Mouse (Mus musculus) lung, postnatal 36 days (tissue): ENCODE results near the gene Cmtm4.
"Not testable (repeated sequence)": the region's sequence is repeated elsewhere in the genome, so short reads cannot be mapped to it uniquely, and the experiment has no call there.

Experiments used
- DNase-seq: peaks from one replicate; pipeline ENCODE4 v3.0.0; 2022; ENCODE audit warnings: mixed read lengths

The Cmtm4 gene

DNA sequence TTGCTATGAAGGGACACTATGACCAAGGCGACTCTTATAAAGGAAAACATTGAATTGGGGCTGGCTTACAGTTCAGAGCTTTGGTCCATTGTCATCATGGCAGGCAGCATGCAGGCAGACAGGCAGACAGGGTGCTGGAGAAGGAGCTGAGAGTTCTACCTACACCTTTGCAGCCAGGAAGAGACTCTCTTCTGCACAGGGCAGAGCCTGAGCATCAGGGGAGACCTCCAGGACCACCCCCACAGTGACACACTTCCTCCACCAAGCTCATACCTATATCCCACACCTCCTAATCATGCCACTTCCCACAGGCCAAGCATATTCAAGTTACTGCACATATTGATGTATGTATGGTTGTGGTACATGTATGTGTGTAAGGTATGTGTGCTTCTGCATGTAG lies 58.8 kb downstream of the Cmtm4 start:
- no peak for DNase-seq

DNA sequence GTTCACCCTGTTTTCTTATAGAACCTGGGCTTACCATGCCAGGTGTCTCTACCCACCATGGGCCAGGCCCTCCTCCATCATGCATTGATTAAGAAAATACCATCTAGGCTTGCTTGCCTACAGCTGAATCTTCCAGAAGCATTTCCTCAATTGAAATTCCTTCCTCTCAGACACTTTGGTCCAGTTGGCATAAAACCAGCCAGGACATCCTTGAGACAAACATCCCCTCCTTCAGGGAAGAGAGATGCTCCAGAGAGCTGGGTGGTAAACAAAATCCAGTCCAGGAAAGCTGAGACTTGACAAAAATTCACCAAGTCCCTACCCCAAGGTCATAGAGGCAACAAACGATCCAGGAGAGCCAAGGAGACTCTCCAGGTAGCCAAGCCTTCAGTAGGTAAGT lies 61.4 kb downstream of the Cmtm4 start:
- peak; percentile 71 for DNase-seq

DNA sequence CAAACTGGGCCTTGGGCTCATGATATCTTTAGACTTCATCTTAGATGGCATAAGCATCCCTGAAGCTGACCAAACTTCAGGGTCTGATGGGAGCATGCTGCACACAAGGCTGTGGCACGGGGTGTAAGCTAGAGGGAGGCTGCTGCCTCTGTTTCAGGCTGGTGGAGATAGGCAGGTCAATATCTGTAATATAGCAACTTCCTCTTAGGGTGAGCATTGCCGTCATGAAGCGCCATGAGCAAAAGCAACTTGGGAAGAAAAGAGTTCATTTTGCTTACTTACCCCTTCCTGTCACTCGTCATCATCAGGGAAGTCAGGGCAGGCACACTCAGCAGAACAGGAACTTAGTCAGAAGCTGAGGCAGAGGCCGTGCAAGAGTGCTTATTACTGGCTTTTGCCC lies 61.8 kb downstream of the Cmtm4 start:
- DNase-seq: peak; percentile 49

DNA sequence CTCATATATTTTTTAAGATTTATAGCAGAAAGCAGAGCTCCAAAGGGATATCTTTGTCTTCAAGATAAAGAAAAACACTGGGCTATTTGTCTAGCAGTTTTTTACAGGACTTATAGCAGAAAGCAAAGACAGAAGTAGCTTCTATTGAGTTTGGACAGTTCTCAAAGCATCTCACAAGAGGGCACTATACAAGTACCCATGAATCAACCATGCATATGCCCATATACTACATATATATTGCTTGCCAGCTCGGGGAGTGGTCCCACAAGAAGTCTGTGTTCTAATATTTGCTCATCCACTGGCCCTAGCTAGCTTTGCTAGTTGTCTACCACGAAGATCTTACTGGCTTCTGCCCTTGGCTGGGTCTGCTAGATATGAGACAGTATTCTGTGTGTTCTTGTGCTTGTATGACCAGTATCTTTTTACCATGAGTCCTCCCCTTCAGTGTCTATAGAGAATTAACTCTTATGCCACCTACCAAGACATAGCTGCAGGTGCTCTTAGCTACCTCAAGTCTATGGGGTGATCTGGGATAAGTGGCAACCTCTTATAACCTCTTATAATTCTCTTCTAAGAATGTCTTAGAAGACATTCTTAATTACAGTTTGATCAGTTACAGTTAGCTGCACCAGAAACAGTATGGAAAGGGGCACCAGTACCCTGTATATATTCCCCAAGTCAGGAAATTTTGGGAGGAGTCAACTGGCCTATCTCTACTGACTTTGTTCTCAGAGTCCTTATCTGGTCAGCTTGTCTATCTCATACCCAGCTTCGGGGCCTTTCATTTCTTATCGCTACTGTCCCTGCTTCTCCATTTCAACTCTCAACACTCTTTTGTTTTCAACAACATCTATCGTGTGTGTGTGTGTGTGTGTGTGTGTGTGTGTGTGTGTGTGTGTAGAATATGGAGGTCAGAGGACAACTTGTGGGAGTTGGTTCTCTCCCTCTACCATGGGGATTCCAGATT lies 62.7 kb downstream of the Cmtm4 start:
- DNase-seq: no peak

DNA sequence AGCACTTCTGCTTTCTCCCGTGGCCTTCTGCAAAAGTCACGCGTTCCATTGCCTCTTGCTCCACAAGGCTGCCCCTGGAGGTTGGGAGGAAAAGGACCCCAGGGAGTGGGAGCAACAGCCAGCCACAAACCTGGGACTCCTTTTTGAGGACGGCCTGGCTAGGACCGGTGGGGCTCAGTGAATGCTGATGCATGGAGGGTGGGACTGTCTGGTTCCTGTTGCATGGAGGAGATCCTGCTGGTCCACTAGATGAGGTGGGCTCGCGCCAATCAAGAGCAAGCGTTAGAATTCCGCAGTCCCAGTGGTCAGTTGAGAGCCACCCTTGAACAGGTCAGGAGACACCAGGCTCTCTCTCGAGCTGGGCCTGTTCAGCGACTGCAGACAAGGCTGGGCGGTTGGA lies 73.7 kb downstream of the Cmtm4 start, which contains the start of gene Cmtm2b:
Gene Cmtm2b, plus strand, starts transcription at position 301 of the 400 bp plus-strand sequence.
- not testable (repeated sequence) for DNase-seq

DNA sequence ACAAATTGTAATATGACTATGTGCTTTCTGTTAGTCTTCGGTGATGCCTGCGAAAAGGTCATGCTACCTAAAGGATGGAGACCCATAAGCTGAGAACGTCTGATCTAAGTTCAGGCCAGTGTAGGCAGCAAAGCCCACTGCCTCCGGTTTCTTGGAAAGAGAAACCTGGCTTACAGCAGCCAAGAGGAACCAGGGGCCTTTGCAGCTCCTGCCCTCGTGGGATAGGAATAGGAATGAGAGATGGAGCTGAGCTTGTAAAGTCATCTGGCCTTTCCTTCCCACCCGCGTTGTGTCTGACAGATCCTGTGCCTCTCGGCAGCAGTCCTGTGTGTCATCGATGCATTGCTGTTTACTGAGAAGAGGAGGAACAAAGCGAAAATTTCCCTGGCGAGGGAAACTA lies 74.3 kb downstream of the Cmtm4 start, which contains the start of gene Gm11020:
Gene Gm11020, plus strand, starts transcription at position 301 of the 400 bp plus-strand sequence.
- not testable (repeated sequence) for DNase-seq

DNA sequence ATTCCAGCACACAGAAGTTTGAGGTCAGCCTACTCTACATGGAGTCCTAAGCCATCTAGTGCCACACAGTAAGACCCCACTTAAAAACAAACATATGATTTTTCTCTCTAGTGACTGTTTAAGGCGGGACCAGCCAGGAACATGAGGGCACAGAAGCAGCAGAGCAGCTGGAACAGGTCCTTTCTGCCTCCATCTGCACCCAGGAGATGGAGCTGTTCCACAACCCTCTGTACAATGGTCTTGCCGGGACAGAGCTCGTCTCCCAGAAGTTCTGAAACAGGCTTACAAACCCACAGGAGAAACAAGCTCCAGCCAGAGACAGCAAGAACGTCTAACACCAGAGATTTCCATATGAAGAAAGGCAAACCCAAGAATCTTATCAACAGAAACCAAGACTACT lies 82.3 kb downstream of the Cmtm4 start:
- DNase-seq: peak; percentile 63

DNA sequence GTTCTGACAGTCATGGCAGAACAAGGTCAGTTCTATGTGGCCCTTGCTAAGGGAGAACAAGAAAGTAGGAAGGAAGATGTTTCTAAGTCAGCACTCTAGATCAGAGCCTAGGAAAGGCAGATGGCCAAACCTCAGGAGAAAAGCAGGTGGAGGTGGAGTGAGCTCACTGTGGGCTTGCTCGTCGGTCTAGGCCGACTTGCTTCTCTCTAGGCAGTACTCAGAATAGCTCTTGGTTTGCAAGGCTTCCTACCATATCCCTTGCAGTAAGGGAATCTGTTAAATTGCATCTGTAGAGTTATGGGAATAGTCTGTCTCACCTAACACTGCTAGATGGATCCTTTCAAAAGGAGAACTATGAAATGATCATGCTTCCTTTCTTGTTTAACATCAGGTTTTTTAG lies 83.6 kb downstream of the Cmtm4 start:
- DNase-seq: not testable (repeated sequence)

DNA sequence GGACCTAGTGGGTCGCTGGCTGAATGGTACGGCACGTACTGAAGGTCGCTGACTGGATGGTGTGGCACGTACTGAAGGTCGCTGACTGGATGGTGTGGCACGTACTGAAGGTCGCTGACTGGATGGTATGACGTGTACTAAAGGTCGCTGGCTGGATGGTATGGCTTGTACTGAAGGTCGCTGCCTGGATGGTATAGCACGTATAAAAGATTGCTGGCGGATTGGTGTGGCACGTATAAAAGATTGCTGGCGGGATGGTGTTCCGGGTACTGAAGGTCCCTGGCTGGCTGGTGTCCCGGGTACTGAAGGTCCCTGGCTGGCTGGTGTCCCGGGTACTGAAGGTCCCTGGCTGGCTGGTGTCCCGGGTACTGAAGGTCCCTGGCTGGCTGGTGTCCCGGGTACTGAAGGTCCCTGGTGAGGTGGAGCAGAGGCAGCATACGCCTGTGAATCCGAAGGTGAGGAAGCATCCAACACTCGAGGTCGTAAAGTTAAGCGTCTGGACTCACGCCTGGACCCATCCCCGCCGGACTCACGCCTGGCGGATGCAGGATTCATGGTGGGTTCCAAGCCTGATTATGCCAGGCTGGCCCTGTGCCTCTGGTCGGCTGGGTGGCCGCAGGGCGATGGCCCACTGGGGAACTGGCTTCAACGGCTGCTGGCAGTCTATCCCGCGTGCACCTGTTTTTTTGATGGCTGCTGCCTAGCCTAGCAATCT lies 86.0 kb downstream of the Cmtm4 start, which contains the start of the genes Gm45711 and Cmtm1:
Gene Gm45711, minus strand, starts transcription at position 641 of the 715 bp plus-strand sequence.
Gene Cmtm1, minus strand, starts transcription at position 705 of the 715 bp plus-strand sequence.
- DNase-seq: not testable (repeated sequence)

DNA sequence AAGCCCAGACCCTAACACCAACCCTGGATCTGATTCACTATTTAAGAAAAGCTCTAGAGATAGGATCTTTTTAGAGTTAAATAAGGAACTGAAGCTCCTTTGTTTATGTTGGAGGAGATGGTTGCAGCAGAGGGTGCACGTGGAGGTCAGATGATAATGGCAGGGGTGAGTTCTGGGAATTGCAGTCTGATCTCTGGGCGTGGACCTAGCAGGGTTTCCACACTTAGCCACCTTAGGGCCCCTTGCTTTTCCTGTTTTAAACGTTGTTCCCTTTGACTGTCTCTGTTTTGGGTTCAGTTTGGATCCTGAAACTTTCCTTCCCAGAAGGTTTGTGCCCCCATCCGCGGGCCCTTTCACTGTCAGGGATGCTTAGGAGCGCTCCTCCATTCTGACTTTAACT lies 87.3 kb downstream of the Cmtm4 start:
- peak; percentile 7 for DNase-seq

DNA sequence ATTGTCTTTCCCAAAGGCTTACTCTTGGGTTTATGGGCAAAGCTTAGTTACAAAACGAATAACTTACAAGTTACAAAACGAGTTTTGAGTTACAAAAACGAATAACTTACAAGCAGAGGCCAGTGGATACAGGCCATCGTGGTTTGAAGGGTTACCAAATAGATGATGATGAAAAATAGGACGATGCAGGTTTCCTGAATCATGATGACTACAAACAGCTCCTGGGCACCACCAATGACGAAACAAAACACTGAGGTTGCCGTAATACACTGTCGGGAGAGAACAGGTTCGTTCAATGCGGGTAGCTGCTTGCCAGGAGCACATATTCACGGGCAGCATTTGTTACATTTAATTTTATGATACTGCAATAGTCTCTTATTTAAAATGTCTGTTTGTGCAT lies 90.6 kb downstream of the Cmtm4 start:
- no peak for DNase-seq

DNA sequence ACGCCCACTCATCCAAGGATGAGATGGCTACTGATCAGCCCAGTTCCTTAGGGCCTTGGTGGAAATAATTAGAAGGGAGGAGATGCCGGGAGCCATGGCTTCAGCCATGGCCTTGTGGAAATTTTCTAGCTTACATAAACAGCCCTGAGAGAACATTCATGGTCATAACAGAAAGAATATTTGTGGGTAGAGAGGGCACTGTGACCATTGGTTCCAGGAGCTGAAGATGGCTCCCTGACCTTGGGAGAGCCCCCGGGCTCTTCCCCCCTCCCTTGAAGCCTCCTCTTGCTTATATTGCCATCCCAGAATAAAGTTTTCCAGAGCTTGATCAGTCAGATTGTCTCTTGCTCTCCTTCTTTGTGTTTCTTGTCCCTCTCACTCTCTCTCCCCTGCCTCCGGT lies 93.1 kb downstream of the Cmtm4 start:
- DNase-seq: not testable (repeated sequence)

DNA sequence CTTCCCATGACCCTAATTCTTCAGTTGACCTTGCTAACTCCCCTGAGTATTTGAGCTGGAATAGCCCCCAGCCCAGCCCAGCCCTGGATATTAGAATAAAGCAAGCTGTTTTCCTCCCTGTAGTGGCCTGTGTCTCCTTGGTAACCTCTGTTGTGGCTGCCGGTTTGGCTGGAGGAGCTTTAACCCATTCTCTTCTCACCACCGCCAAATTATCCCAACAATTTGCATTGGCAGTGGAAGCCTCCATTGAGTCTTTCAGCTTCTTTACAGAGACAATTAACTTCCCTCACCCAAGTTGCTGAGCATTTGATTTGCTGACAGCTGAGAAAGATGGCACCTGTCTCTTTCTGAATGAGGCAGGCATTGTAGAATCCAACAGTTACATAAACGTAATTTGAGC lies 94.0 kb downstream of the Cmtm4 start:
- DNase-seq: not testable (repeated sequence)
